Mouse (Mus musculus) left cerebral cortex, postnatal 14 days (tissue): ENCODE data around the gene Slc4a1. TPM values are rescaled to one million over a fixed set of nuclear protein-coding genes. Genes with fewer than 3 reads are reported as not detected.
A peak's percentile ranks its signal among the peaks of the same experiment; 100 is the strongest.

ENCODE experiments used
- DNase-seq, 2 experiments: peaks; one replicate each; pipeline ENCODE4 v3.0.0; 2021 to 2022; ENCODE audit warnings: low spot score in 2 of 2, mixed read lengths in 1 of 2
- intact Hi-C: fragments of 180-260 bp; cut with DNase I; formaldehyde crosslinking; loops from one replicate; pipeline ENCODE4 v1.15.1; 2025
- microRNA-seq, 2 experiments: library from miRNA; unstranded; fragments of <30 nt; microRNA quantifications; one replicate each; pipeline ENCODE4 v1.2.0; 2022
- total RNA-seq, 2 experiments: library from RNA; stranded (reverse); gene quantifications; 2 replicates each; pipeline ENCODE4 v1.2.3; 2021

Gene Slc4a1
- total RNA-seq, 2 experiments from 2014 or later = 1.2 to 1.3 TPM

GRCm38 (mm10) chr11:102316572-102317297 is 49.3 kb downstream of the Slc4a1 start:
- DNase-seq = peak; percentile 82 to 85
- intact Hi-C loops = no loop called here

GRCm38 (mm10) chr11:102315690-102316571 is 50.1 kb downstream of the Slc4a1 start:
- intact Hi-C loops = no loop called here

GRCm38 (mm10) chr11:102314321-102314720 is 51.7 kb downstream of the Slc4a1 start:
- DNase-seq = no peak
- intact Hi-C loops = no loop called here

More at GRCm38 (mm10) chr11:102315690-102316571, 50.1 kb downstream of the Slc4a1 start:
- no peak for DNase-seq

- intact Hi-C loops = no loop called here
These were observed 53.4 kb downstream of the Slc4a1 start for GRCm38 (mm10) chr11:102312586-102312985.

GRCm38 (mm10) chr11:102311966-102312365 is 54.0 kb downstream of the Slc4a1 start:
- intact Hi-C loops = no loop called here

More at GRCm38 (mm10) chr11:102312586-102312985, 53.4 kb downstream of the Slc4a1 start:
- no peak for DNase-seq

GRCm38 (mm10) chr11:102310768-102311695 is 55.0 kb downstream of the Slc4a1 start:
- intact Hi-C loops = no loop called here

More at GRCm38 (mm10) chr11:102311966-102312365, 54.0 kb downstream of the Slc4a1 start:
- no peak for DNase-seq

GRCm38 (mm10) chr11:102309821-102310617 is 56.0 kb downstream of the Slc4a1 start:
- DNase-seq = peak; percentile 7 to 10
- intact Hi-C loops = loop anchor here (2.0 kb wide), 2 partner anchors 101 to 121 kb away; partner anchors contain the start of gene Grn

More at GRCm38 (mm10) chr11:102310768-102311695, 55.0 kb downstream of the Slc4a1 start:
- peak in 1 of 2 experiments; percentile 9 for DNase-seq

GRCm38 (mm10) chr11:102308979-102309378 is 57.0 kb downstream of the Slc4a1 start:
- intact Hi-C loops = loop anchor here (2.0 kb wide), 2 partner anchors 102 to 122 kb away; partner anchors contain the start of gene Grn
- DNase-seq = peak; percentile 98

GRCm38 (mm10) chr11:102308104-102308503 is 57.9 kb downstream of the Slc4a1 start:
- no peak for DNase-seq
- intact Hi-C loops = loop anchor here (2.0 kb wide), 2 partner anchors 103 to 123 kb away; partner anchors contain the start of gene Grn

- DNase-seq = no peak
- intact Hi-C loops = no loop called here
These were observed 60.6 kb downstream of the Slc4a1 start for GRCm38 (mm10) chr11:102305359-102305758.

GRCm38 (mm10) chr11:102304141-102304540 is 61.9 kb downstream of the Slc4a1 start:
- intact Hi-C loops = no loop called here

GRCm38 (mm10) chr11:102299839-102300238 is 66.2 kb downstream of the Slc4a1 start:
- intact Hi-C loops = loop anchor here (5.0 kb wide), 1 partner anchor 107 kb away; the partner anchor contains the start of gene Slc25a39
- peak; percentile 60 to 77 for DNase-seq

More at GRCm38 (mm10) chr11:102304141-102304540, 61.9 kb downstream of the Slc4a1 start:
- DNase-seq = no peak

Small RNAs within 50 kb of the gene (microRNA-seq; reads per million reads assigned to microRNA genes)
- gene Mir6930 = 0 to 0.53 reads per million in 2 experiments

Other genes starting within 250 kb of the Slc4a1 start
- gene Nags, start 220.7 kb downstream of the Slc4a1 start, total RNA-seq = not detected
- 10 to 100 TPM; 27.0 to 30.3 TPM for gene Tmem101, start 209.8 kb downstream of the Slc4a1 start, total RNA-seq
- 10 to 100 TPM; 60.5 to 65.2 TPM for gene Lsm12, start 180.9 kb downstream of the Slc4a1 start, total RNA-seq
- 10 to 100 TPM; 45.5 to 49.1 TPM for gene G6pc3, start 176.6 kb downstream of the Slc4a1 start, total RNA-seq
- 100 to 1,000 TPM; 194 to 197 TPM for gene Hdac5, start 136.0 kb downstream of the Slc4a1 start, total RNA-seq
- under 1 TPM; 0.46 to 0.63 TPM for gene BC030867, start 117.3 kb downstream of the Slc4a1 start, total RNA-seq
- under 1 TPM; 0.59 to 0.72 TPM for gene Asb16, start 97.5 kb downstream of the Slc4a1 start, total RNA-seq
- gene Tmub2, start 81.3 kb downstream of the Slc4a1 start, total RNA-seq = 10 to 100 TPM; 66.1 to 69.5 TPM
- gene Atxn7l3, start 69.6 kb downstream of the Slc4a1 start, total RNA-seq = 100 to 1,000 TPM; 180 to 196 TPM
- 100 to 1,000 TPM; 104 to 108 TPM for gene Ubtf, start 46.5 kb downstream of the Slc4a1 start, total RNA-seq
- gene Rundc3a, start 27.2 kb upstream of the Slc4a1 start, total RNA-seq = 100 to 1,000 TPM; 399 to 416 TPM
- gene Slc25a39, start 41.7 kb upstream of the Slc4a1 start, total RNA-seq = 10 to 100 TPM; 71.0 to 71.3 TPM
- 10 to 100 TPM; 74.3 to 78.5 TPM for gene Grn, start 64.1 kb upstream of the Slc4a1 start, total RNA-seq
- 100 to 1,000 TPM in 1 of 2 experiments, 10 to 100 TPM in 1; 97.3 to 111 TPM for gene Fam171a2, start 81.5 kb upstream of the Slc4a1 start, total RNA-seq
- 1 to 10 TPM; 2.0 to 3.6 TPM for gene Itga2b, start 103.9 kb upstream of the Slc4a1 start, total RNA-seq
- gene Gpatch8, start 190.2 kb upstream of the Slc4a1 start, total RNA-seq = 10 to 100 TPM; 52.1 to 62.1 TPM
- gene Gm11627, start 213.3 kb upstream of the Slc4a1 start, total RNA-seq = 1 to 10 TPM; 3.5 to 9.8 TPM
- 10 to 100 TPM; 10.6 to 11.1 TPM for gene Fzd2, start 238.2 kb upstream of the Slc4a1 start, total RNA-seq